Mouse (Mus musculus): Measurements from ENCODE around the gene Krt75. TPM values are rescaled to one million over a fixed set of nuclear protein-coding genes. Genes with fewer than 3 reads are reported as not detected.

Krt75 gene
- polyA plus RNA-seq, 2 experiments: 0.52 to 0.96 TPM

DNA sequence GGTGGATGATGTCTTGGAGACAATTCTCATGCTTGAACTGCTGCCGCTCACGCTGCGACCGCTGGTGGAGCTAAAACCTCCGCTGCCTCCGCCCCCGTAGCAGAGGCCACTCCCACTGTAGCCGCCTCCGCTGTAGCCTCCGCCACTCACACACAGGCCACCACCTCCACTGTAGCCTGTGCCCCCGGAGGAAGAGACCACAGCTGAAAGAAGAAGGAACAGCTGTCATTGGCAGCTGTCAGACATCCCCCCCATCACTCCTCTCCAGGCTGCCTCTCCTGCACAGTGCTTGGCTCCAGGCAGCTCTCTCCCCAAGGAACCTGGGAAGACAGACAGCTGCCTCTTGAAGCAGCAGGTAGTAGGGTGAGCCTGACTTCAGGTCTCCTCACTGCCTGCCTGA is 20.5 kb downstream of the Krt75 start:
- Histone ChIP-seq H3K9ac (ENCODE audit: low read depth, low read length, severe bottlenecking) (no peak overlapping the region), H3K4me1 (ENCODE audit: control insufficient read depth, insufficient read depth, low read length) (peaks cover 6% of the 10 kb centered on the region), H3K27me3 (ENCODE audit: control insufficient read depth, insufficient read depth, low read length) (peaks cover 6% of the 10 kb centered on the region; the same call in 1 of the 2 replicates), H3K27ac (replicated peaks; ENCODE audit: low read depth, low read length) (no peak overlapping the region), H3K36me3 (ENCODE audit: control insufficient read depth, insufficient read depth, low read length) (no peaks in the 10 kb centered on the region), H3K9me3 (ENCODE audit: control insufficient read depth, low read length) (no peaks in the 10 kb centered on the region), H3K4me3 (replicated peaks; ENCODE audit: low read length) (0 out of 2 replicates have a peak overlapping the region, but pooled peaks have one; percentile 4), H3K4me2 (replicated peaks; ENCODE audit: low read depth, low read length, severe bottlenecking) (peak overlapping the region; percentile 31)
- ATAC-seq (ENCODE audit: low FRiP score, low read depth) (peak; percentile 89), DNase-seq (ENCODE audit: low spot score) (peak; percentile 56)
- TF ChIP-seq POLR2A (IDR thresholded peaks at IDR 0.05; ENCODE audit: borderline replicate concordance, extremely low read depth, insufficient read depth, insufficient read length): no peak
- WGBS: 0% methylated on average over 11 of the region's 11 CpGs

DNA sequence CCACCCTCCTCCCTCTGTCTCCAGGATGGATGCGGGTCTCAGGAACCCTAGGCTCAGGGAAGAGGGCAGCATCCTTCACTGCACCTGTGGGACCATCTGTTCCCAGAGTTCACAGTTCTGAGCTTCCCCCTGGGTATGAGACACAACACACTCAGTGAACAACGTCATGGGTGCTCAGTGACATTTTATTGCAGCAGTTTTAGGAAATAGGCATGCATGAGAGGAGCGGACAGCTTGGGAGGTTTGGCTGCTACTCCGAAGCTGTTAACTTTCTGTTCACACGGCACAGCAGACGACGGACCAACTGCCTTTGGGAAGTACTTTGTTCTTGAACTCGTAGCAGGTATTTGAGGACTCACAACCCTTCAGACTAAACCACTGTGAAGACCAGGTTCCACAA is 21.5 kb downstream of the Krt75 start:
- ATAC-seq (ENCODE audit: low FRiP score, low read depth) (no peak), DNase-seq (ENCODE audit: low spot score) (no peak)
- Histone ChIP-seq H3K4me2 (replicated peaks; ENCODE audit: low read depth, low read length, severe bottlenecking) (no peak overlapping the region), H3K27me3 (ENCODE audit: control insufficient read depth, insufficient read depth, low read length) (peaks cover 6% of the 10 kb centered on the region; the same call in 1 of the 2 replicates), H3K9me3 (ENCODE audit: control insufficient read depth, low read length) (no peaks in the 10 kb centered on the region), H3K4me3 (replicated peaks; ENCODE audit: low read length) (no peak overlapping the region), H3K27ac (replicated peaks; ENCODE audit: low read depth, low read length) (no peak overlapping the region), H3K4me1 (ENCODE audit: control insufficient read depth, insufficient read depth, low read length) (peaks cover 6% of the 10 kb centered on the region), H3K36me3 (ENCODE audit: control insufficient read depth, insufficient read depth, low read length) (no peaks in the 10 kb centered on the region), H3K9ac (ENCODE audit: low read depth, low read length, severe bottlenecking) (no peak overlapping the region)
- WGBS: 74% methylated on average over 7 of the region's 8 CpGs
- no peak for TF ChIP-seq POLR2A (IDR thresholded peaks at IDR 0.05; ENCODE audit: borderline replicate concordance, extremely low read depth, insufficient read depth, insufficient read length)

GRCm38 (mm10) chr15:101550567-101550966 is 23.1 kb downstream of the Krt75 start, which contains the start of gene Krt82:
Krt82 (minus strand) TSS chr15:101550667.
- Histone ChIP-seq H3K4me3 (replicated peaks; ENCODE audit: low read length) (no peak within 1 kb of the TSS), H3K4me1 (ENCODE audit: control insufficient read depth, insufficient read depth, low read length) (peaks cover 6% of the 10 kb centered on the region), H3K9ac (ENCODE audit: low read depth, low read length, severe bottlenecking) (no peak within 1 kb of the TSS), H3K27me3 (ENCODE audit: control insufficient read depth, insufficient read depth, low read length) (peaks cover 6% of the 10 kb centered on the region; the same call in 1 of the 2 replicates), H3K9me3 (ENCODE audit: control insufficient read depth, low read length) (no peaks in the 10 kb centered on the region), H3K4me2 (replicated peaks; ENCODE audit: low read depth, low read length, severe bottlenecking) (no peak within 1 kb of the TSS), H3K36me3 (ENCODE audit: control insufficient read depth, insufficient read depth, low read length) (no peaks in the 10 kb centered on the region), H3K27ac (replicated peaks; ENCODE audit: low read depth, low read length) (no peak within 1 kb of the TSS)
- no peak for TF ChIP-seq POLR2A (IDR thresholded peaks at IDR 0.05; ENCODE audit: borderline replicate concordance, extremely low read depth, insufficient read depth, insufficient read length)
- ATAC-seq (ENCODE audit: low FRiP score, low read depth): no peak
- 60% methylated on average over 7 of the region's 7 CpGs for WGBS
- DNase-seq (ENCODE audit: low spot score): no peak

DNA sequence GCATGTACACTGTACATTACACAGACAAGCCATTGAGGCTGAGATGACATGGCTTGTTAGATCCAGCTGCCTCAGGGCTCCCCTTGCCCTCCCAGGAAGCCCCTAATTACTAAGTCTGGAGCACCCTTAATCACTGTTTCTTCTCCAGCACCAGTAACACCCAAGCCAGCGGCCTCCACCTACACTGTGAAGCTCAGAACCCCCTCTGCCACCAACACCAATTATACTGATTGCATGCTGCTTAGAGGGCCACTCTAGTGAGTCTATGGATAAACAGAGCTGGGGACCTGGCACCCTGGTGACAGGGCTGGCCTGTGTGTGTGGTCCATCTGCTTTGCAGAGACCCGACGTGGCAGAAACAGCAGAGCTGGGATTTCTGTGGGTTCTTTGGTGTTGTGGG is 29.2 kb downstream of the Krt75 start:
- DNase-seq (ENCODE audit: low spot score): no peak
- H3K36me3 ChIP-seq (ENCODE audit: control insufficient read depth, insufficient read depth, low read length): no peaks in the 10 kb centered on the region
- no peaks in the 10 kb centered on the region for H3K27me3 ChIP-seq (ENCODE audit: control insufficient read depth, insufficient read depth, low read length)
- ATAC-seq (ENCODE audit: low FRiP score, low read depth): no peak
- no peak overlapping the region for H3K4me2 ChIP-seq (replicated peaks; ENCODE audit: low read depth, low read length, severe bottlenecking)
- H3K4me3 ChIP-seq (replicated peaks; ENCODE audit: low read length): no peak overlapping the region
- H3K4me1 ChIP-seq (ENCODE audit: control insufficient read depth, insufficient read depth, low read length): peaks cover 6% of the 10 kb centered on the region
- 34% methylated on average over 3 of the region's 3 CpGs for WGBS
- no peak overlapping the region for H3K27ac ChIP-seq (replicated peaks; ENCODE audit: low read depth, low read length)
- H3K9me3 ChIP-seq (ENCODE audit: control insufficient read depth, low read length): no peaks in the 10 kb centered on the region
- TF ChIP-seq POLR2A (IDR thresholded peaks at IDR 0.05; ENCODE audit: borderline replicate concordance, extremely low read depth, insufficient read depth, insufficient read length): no peak
- H3K9ac ChIP-seq (ENCODE audit: low read depth, low read length, severe bottlenecking): no peak overlapping the region

DNA sequence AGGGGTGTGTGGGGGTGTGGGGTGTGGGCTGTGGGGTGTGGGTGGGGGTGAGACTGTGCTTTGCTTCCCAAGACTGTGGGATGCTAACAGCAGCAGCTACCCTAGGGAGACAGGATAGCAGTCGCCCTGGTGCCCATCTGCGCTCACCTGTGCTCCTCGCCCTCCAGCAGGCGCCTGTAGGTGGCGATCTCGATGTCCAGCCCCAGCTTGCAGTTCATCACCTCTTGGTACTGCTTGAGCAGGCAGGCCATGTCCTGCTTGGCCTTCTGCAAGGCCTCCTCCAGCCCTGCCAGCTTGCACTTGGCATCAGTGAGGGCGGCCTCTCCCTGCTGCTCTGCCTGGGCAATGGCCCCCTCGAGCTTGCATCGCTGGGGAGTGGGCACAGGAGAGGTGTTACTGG is 31.2 kb downstream of the Krt75 start:
- H3K4me1 ChIP-seq (ENCODE audit: control insufficient read depth, insufficient read depth, low read length): peaks cover 13% of the 10 kb centered on the region
- ATAC-seq (ENCODE audit: low FRiP score, low read depth) (no peak), DNase-seq (ENCODE audit: low spot score) (no peak)
- no peaks in the 10 kb centered on the region for H3K9me3 ChIP-seq (ENCODE audit: control insufficient read depth, low read length)
- H3K27ac ChIP-seq (replicated peaks; ENCODE audit: low read depth, low read length): no peak overlapping the region
- no peaks in the 10 kb centered on the region for H3K36me3 ChIP-seq (ENCODE audit: control insufficient read depth, insufficient read depth, low read length)
- H3K4me3 ChIP-seq (replicated peaks; ENCODE audit: low read length): no peak overlapping the region
- no peaks in the 10 kb centered on the region for H3K27me3 ChIP-seq (ENCODE audit: control insufficient read depth, insufficient read depth, low read length)
- TF ChIP-seq POLR2A (IDR thresholded peaks at IDR 0.05; ENCODE audit: borderline replicate concordance, extremely low read depth, insufficient read depth, insufficient read length): no peak
- no peak overlapping the region for H3K9ac ChIP-seq (ENCODE audit: low read depth, low read length, severe bottlenecking)
- whole genome bisulfite sequencing: 69% methylated on average over 9 of the region's 9 CpGs
- no peak overlapping the region for H3K4me2 ChIP-seq (replicated peaks; ENCODE audit: low read depth, low read length, severe bottlenecking)

- DNase-seq (ENCODE audit: low spot score) (no peak), ATAC-seq (ENCODE audit: low FRiP score, low read depth) (peak; percentile 12; the same call in 1 of the 2 replicates)
- Histone ChIP-seq H3K9me3 (ENCODE audit: control insufficient read depth, low read length) (no peaks in the 10 kb centered on the region), H3K4me1 (ENCODE audit: control insufficient read depth, insufficient read depth, low read length) (peaks cover 13% of the 10 kb centered on the region), H3K27me3 (ENCODE audit: control insufficient read depth, insufficient read depth, low read length) (no peaks in the 10 kb centered on the region), H3K9ac (ENCODE audit: low read depth, low read length, severe bottlenecking) (no peak overlapping the region), H3K36me3 (ENCODE audit: control insufficient read depth, insufficient read depth, low read length) (no peaks in the 10 kb centered on the region), H3K27ac (replicated peaks; ENCODE audit: low read depth, low read length) (no peak overlapping the region), H3K4me2 (replicated peaks; ENCODE audit: low read depth, low read length, severe bottlenecking) (no peak overlapping the region), H3K4me3 (replicated peaks; ENCODE audit: low read length) (no peak overlapping the region)
- TF ChIP-seq POLR2A (IDR thresholded peaks at IDR 0.05; ENCODE audit: borderline replicate concordance, extremely low read depth, insufficient read depth, insufficient read length): no peak
- 47% methylated on average over 4 of the region's 4 CpGs for WGBS
These were observed 35.2 kb downstream of the Krt75 start for GRCm38 (mm10) chr15:101538580-101538900.
